Mouse (Mus musculus): ENCODE measurements around the gene Psg21. TPM values are rescaled to one million over a fixed set of nuclear protein-coding genes. Genes with fewer than 3 reads are reported as not detected.
"Not testable (repeated sequence)": the region's sequence is repeated elsewhere in the genome, so short reads cannot be mapped to it uniquely, and the experiment has no call there.

Psg21 gene
- not detected in 2 replicates for polyA plus RNA-seq (2015; fragmentation: Nextera tagmentation; extraction: Ambion mirVana)

- ATAC-seq (replicated peaks; ENCODE audit: low FRiP score); H3K4me2 ChIP-seq; H3K27ac ChIP-seq; H3K4me1 ChIP-seq; H3K9ac ChIP-seq; H3K9me3 ChIP-seq (replicated peaks); H3K27me3 ChIP-seq; H3K36me3 ChIP-seq; H3K4me3 ChIP-seq (replicated peaks): not testable (repeated sequence)
- 50% methylated on average over 2 of the region's 2 CpGs for WGBS
These were observed at the start of gene Psg21 for GRCm38 (mm10) chr7:18656625-18657024. Gene Psg21, minus strand, starts transcription at chr7:18656725.

GRCm38 (mm10) chr7:18686085-18686484 is 29.6 kb upstream of the Psg21 start, which contains the start of gene Psg20:
Gene Psg20, minus strand, starts transcription at chr7:18686185.
- no peak within 1 kb of the TSS for H3K27ac ChIP-seq
- H3K9ac ChIP-seq, result no peak within 1 kb of the TSS
- H3K4me1 ChIP-seq, result no peaks in the 10 kb centered on the region
- ATAC-seq (replicated peaks; ENCODE audit: low FRiP score), result no peak
- H3K36me3 ChIP-seq, result no peaks in the 10 kb centered on the region
- no peaks in the 10 kb centered on the region for H3K27me3 ChIP-seq
- WGBS, result 64% methylated on average over 2 of the region's 2 CpGs
- no peaks in the 10 kb centered on the region for H3K9me3 ChIP-seq (replicated peaks)
- no peak within 1 kb of the TSS for H3K4me2 ChIP-seq
- H3K4me3 ChIP-seq (replicated peaks), result no peak within 1 kb of the TSS

- H3K4me2 ChIP-seq, result no peak overlapping the region
- H3K27ac ChIP-seq, result no peak overlapping the region
- H3K4me3 ChIP-seq (replicated peaks), result no peak overlapping the region
- no peaks in the 10 kb centered on the region for H3K9me3 ChIP-seq (replicated peaks)
- no peaks in the 10 kb centered on the region for H3K4me1 ChIP-seq
- no peak overlapping the region for H3K9ac ChIP-seq
- H3K27me3 ChIP-seq, result no peaks in the 10 kb centered on the region
- no peak for ATAC-seq (replicated peaks; ENCODE audit: low FRiP score)
- no peaks in the 10 kb centered on the region for H3K36me3 ChIP-seq
These were observed 29.1 kb upstream of the Psg21 start for GRCm38 (mm10) chr7:18685586-18685985.

GRCm38 (mm10) chr7:18679772-18680171 is 23.2 kb upstream of the Psg21 start:
- Histone ChIP-seq H3K27ac (no peak overlapping the region), H3K4me3 (replicated peaks) (no peak overlapping the region), H3K9ac (no peak overlapping the region), H3K36me3 (no peaks in the 10 kb centered on the region), H3K4me2 (no peak overlapping the region), H3K9me3 (replicated peaks) (no peaks in the 10 kb centered on the region; the same call in 1 of the 2 replicates), H3K4me1 (no peaks in the 10 kb centered on the region), H3K27me3 (no peaks in the 10 kb centered on the region)
- 50% methylated on average over 2 of the region's 2 CpGs for WGBS
- no peak for ATAC-seq (replicated peaks; ENCODE audit: low FRiP score)

GRCm38 (mm10) chr7:18626921-18627320 is 29.6 kb downstream of the Psg21 start:
- not testable (repeated sequence) for H3K9ac ChIP-seq; H3K27me3 ChIP-seq; ATAC-seq (replicated peaks; ENCODE audit: low FRiP score); H3K4me2 ChIP-seq; H3K4me3 ChIP-seq (replicated peaks); H3K4me1 ChIP-seq; H3K27ac ChIP-seq; H3K36me3 ChIP-seq; H3K9me3 ChIP-seq (replicated peaks)
- 78% methylated on average over 8 of the region's 8 CpGs for WGBS

- WGBS, result 50% methylated on average over 1 of the region's 2 CpGs
- H3K4me1 ChIP-seq, H3K36me3 ChIP-seq: not testable (repeated sequence)
These were observed 40.1 kb downstream of the Psg21 start, which contains the start of gene Psg23 for GRCm38 (mm10) chr7:18616401-18616800. Gene Psg23, minus strand, starts transcription at chr7:18616501.

More at GRCm38 (mm10) chr7:18616401-18616800, 40.1 kb downstream of the Psg21 start, which contains the start of gene Psg23:
- not testable (repeated sequence) for H3K27me3 ChIP-seq; ATAC-seq (replicated peaks; ENCODE audit: low FRiP score); H3K27ac ChIP-seq; H3K4me2 ChIP-seq; H3K9me3 ChIP-seq (replicated peaks); H3K4me3 ChIP-seq (replicated peaks); H3K9ac ChIP-seq

Other genes with a start within 250 kb of the Psg21 start
- gene Psg28, start 224.7 kb downstream of the Psg21 start, polyA plus RNA-seq (2015; fragmentation: Nextera tagmentation; extraction: Ambion mirVana), result not detected in 2 replicates
- not detected in 2 replicates for gene Psg26, start 172.5 kb downstream of the Psg21 start, polyA plus RNA-seq (2015; fragmentation: Nextera tagmentation; extraction: Ambion mirVana)
- gene Psg25, start 124.5 kb downstream of the Psg21 start, polyA plus RNA-seq (2015; fragmentation: Nextera tagmentation; extraction: Ambion mirVana), result not detected in 2 replicates
- gene Psg27, start 89.4 kb downstream of the Psg21 start, polyA plus RNA-seq (2015; fragmentation: Nextera tagmentation; extraction: Ambion mirVana), result not detected in 2 replicates
- not detected in 2 replicates for gene Psg23, start 40.2 kb downstream of the Psg21 start, polyA plus RNA-seq (2015; fragmentation: Nextera tagmentation; extraction: Ambion mirVana)
- not detected in 2 replicates for gene Psg20, start 29.5 kb upstream of the Psg21 start, polyA plus RNA-seq (2015; fragmentation: Nextera tagmentation; extraction: Ambion mirVana)
- gene Psg22, start 61.4 kb upstream of the Psg21 start, polyA plus RNA-seq (2015; fragmentation: Nextera tagmentation; extraction: Ambion mirVana), result not detected in 2 replicates
- gene Psg19, start 141.8 kb upstream of the Psg21 start, polyA plus RNA-seq (2015; fragmentation: Nextera tagmentation; extraction: Ambion mirVana), result not detected in 2 replicates
- gene Psg17, start 164.9 kb upstream of the Psg21 start, polyA plus RNA-seq (2015; fragmentation: Nextera tagmentation; extraction: Ambion mirVana), result 0.09 TPM in 1 of 2 replicates, not detected in the other
- 0.76 and 1.2 TPM in 2 replicates for gene Mill2, start 183.2 kb upstream of the Psg21 start, polyA plus RNA-seq (2015; fragmentation: Nextera tagmentation; extraction: Ambion mirVana)
- gene Pglyrp1, start 214.6 kb upstream of the Psg21 start, polyA plus RNA-seq (2015; fragmentation: Nextera tagmentation; extraction: Ambion mirVana), result 2.3 and 4.8 TPM in 2 replicates

All from kidney, embryonic 15.5 days (tissue).